Mouse (Mus musculus): Measurements from ENCODE around the gene Hist3h2a.

The Hist3h2a gene

DNA sequence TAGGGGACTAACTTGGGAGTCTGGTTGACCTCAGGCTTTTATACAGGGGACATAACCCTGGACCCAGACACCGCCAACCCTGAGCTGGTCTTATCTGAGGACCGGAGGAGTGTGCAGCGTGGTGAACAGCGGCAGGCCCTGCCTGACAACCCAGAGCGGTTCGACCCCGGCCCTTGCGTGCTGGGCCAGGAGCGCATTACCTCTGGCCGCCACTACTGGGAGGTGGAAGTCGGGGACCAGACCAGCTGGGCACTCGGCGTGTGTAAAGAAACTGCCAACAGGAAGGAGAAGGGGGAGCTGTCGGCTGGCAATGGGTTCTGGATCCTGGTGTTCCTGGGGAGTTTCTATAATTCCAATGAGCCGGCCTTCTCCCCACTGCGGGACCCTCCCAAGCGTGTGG, 35.7 kb downstream of the Hist3h2a start:
- intact Hi-C loops (cut with DNase I), result no loop called here

DNA sequence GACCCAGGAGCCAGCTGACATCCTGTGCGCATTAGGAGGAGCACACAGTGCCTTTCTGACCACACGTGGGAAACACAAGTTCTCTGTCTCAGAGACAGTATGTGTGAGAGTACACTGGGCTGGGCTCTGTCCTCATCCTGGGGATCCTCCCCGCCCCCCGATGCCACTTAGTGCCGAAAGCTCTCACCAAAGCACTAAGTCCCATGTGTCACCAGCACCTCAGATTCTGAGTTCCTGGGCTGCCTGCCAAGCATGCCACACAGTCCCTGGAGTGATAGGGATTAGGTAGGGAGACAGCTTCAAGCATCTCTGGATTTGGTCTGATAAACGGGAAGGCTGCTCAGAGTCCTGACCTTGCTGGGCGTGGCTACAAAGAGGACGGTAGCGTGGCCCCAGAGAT, 36.3 kb downstream of the Hist3h2a start:
- intact Hi-C loops (cut with DNase I), result no loop called here

DNA sequence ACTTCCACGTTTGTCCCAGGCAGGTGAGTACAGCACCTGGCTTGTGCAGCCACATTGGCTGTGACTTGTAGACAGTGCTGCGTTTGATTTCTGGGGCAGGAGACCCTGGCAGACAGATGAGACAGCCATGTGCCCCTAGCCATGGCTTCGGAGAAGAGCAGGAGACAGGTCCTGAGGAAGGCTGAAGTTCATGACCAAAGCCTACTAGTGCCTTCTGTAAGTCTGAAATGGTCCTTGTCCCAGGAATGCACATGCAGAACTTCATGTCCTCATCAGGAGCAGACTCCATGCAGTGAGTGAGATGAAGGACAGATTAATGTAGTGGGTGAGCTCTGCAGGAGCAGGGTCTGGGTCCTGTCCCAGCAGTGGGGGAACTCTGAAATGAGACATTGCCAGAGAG, 37.4 kb downstream of the Hist3h2a start:
- intact Hi-C loops (cut with DNase I), result no loop called here

DNA sequence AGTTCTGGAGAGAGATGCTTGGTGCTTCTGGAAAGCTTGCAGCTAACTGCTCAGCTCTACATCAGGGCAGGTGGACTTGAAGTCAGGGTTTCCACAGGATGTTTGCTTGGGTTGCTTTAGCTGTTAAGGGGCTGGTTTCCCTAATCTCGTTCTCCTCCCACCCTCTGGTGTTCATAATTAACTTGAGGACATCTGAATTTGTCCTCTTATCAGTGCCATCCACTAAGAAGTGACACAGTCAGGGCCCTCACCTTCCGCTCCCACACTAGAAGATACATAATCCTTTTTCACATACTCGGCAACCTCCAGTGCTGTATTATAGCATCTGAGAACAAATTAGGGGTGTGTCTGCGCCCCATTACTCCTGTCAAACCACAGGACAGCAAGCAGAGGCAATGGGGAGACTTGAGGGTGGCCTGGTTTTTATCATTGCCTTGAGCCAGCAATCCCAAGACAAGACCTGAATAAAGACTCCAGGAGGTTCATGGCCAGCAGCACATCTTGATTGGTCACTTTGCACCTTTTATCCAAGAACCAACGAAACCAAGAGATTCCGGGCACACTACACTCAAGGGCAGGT, 38.7 kb downstream of the Hist3h2a start:
- intact Hi-C loops (cut with DNase I), result no loop called here

DNA sequence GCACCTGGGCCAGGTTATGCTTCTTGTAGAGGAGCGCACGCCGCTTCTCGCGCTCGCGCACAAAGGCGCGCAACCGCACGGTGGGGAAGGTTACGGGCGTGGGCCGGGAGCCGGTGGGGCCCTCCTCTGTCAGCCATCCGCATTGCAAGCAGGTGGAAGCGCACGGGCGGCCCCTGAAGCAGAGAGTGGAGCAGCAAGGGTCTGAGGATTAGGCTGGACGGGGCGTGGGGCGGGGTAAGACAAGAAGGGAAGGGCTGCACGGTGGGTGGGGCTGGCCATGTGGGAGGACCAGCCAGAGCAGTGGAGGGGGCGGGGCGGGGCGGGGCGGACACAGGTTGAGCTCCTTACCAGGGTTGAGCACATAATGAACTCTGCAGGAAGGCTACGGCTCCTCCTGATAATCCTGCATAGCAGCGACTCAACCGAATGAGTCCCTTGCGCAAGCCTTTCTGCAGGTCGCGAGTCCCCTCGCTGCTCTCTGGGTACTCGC, 39.9 kb downstream of the Hist3h2a start:
- intact Hi-C loops (cut with DNase I), result no loop called here

DNA sequence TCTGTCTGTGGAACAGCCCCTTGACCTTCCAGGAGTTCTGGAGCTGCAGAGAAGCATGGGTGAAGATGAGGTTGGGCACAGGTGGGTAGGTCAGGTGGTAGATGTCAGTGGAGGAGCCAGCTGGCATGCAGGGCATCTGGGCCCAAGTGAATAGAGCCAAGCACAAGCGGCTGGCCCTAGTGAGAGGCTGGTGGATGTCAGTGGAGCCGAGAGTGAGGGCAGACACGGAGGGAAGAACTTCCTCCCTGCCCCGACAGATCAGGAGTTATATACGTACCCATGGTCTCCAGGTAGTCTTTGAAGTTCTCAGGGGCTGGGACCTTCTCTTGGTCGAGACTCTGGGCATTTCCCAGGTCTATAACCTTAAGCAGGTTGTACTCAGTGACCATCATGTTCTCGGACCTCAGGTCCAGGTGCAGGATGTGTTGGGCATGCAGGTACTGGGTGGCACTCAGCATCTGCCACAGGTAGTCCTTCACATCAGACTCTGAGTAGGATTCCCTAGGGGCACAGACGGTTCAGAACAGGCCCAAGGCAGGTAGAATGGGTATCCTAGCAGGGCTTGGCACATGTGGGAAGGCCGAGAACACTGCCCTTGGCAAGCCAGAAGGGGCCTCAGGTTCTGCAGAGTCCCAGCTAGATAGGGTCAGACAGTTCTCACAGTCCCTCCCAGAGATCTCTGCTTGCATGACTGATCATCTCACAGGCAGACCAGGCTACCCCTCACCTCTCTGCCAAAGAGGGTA, 40.7 kb downstream of the Hist3h2a start:
- intact Hi-C loops (cut with DNase I), result no loop called here

DNA sequence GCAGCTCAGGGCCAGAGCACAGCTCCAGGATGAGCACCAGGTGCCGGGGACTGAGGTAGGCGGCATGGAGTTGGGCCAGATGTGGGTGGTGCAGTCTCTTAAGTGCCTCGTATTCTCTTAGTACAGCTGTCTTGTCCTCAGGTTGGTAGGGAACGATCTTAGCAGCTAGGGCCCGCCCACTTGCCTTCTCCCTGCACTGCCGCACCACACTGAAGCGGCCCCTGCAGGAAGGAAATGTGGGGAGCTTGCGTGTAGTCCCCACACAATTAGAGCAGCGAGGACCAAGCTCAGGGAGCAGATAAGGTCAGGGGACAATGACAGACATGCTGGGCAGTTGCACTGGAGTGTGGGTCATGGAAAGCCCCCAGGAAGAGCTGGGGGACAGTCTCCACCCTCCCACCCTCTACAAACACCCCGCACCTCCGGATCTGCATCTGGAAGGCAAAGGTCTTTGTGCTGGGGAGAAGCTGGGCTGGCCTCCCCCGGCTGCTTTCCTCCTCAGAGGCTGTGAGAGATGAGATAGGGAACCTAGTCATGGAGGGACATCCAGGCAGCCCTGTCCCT, 41.4 kb downstream of the Hist3h2a start:
- intact Hi-C loops (cut with DNase I), result no loop called here

DNA sequence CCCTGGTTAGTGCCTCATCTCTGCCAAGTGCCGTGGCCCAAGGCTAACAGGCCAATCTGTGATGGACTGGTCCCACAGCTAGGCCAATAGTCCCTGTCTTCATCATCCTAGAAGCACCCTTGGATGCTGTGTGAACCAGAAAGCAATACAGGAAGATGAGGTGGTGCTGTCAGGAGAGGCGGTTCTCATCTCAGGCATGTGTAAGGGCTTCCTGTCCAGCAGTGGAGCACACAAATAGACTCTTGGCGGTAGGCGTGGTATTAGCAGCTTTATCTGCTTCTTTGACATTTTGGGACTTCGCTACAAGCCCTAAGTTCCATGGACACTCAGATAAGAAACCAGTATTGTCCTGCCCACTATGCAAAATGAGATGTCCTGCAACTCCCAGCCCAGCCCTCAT, 43.1 kb downstream of the Hist3h2a start:
- intact Hi-C loops (cut with DNase I), result no loop called here

DNA sequence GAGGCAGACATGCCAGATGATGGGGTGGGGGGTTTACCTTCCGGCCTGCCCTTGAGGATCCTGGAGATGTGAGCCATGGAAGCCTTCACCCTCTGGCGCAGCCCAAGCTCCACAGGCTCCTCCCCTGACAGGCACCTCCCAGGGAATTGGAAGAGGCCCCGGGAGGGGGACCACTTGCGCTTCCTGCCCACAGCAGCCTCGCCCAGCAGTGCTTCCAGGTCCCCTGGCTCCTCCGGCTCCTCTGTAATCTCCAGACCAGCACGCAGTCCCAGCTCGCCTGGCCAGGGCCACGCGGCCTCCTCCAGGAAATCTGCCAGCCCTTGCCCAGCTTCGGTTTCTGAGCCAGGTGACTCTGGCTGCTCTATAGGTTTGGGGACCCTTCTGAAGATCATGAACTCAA, 44.7 kb downstream of the Hist3h2a start:
- intact Hi-C loops (cut with DNase I), result no loop called here

DNA sequence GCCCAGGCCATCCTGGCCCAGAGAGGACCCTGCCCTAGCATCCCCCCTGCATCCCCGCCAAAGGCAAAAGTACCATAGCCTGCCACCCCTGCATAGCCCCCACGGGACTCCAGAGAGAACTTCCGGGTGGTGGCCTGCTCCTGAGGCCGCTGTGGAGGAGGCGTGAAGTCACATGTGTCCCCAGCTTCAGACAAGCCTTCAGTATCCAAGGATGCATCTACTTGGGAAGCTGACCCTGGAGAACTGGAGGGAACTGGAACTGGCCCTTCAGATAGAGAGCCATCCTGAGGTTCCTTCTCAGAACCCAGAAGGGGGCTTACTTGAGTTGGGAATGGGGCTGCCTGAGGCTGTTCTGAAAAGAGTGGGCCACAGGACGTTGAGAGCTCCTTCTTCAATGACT, 45.3 kb downstream of the Hist3h2a start:
- intact Hi-C loops (cut with DNase I), result no loop called here

DNA sequence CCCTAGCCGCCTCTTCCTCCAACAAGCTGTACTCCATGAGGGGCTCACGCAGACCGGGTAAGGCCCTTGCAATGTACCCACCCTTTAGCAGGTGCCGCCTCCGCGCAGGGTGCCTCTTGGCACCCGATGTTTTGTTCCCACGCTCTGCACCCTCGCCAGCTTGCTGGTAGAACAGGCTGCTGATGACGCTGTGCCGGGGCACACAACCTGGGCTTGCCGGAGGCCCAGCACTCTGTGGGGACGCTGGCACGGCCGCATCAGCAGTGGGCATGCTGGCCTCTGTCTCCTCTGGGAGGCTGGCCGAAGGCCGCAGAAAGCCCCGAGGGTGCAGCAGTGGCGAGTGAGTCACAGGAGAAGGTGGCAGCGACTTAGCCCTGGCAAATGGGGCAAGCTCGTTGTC, 46.1 kb downstream of the Hist3h2a start:
- intact Hi-C loops (cut with DNase I), result no loop called here

DNA sequence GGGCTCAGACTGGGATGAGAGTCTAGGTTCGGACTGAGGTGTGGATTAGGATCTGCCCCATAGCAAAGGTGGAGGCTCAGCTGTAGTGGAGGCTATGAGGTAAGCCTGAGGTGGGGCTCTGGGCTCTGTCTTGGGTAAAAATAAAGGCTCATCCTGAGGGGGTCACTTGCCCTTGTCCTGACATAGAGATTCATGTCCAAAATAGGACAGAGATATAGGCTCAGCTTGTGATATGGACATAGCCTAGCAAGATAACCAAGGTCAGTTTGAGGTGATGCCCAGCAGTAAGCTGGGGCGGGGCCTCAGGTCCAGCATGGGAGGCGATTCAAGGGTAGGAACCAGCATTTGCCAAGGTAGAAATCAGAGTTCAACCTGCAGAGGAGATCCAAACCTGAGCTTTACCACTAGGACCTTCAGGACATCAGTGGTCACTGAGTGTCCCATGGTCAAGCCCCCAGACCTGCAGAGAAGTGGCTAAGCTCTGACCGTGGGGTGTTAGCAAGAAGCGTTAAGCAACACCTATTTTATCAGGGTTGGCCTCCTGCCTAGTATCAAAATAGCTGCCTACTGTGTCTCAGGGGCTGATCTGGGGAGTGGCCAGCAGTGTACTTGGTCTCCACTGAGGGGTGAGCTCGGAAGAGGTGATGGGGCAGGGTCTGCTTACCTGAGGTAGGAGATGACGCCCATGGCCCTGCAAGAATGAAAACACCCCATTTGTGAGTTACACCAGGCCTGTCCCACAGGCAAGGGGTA, 48.0 kb downstream of the Hist3h2a start:
- intact Hi-C loops (cut with DNase I), result no loop called here

Small RNA genes within 50 kb of the gene (microRNA-seq; reads per million reads assigned to microRNA genes)
- gene Gm44313, result 0 reads per million in 2 experiments

Data from adrenal gland (tissue).